24 mouse cellular contexts compared by ENCODE assay signal in the genomic region with DNA sequence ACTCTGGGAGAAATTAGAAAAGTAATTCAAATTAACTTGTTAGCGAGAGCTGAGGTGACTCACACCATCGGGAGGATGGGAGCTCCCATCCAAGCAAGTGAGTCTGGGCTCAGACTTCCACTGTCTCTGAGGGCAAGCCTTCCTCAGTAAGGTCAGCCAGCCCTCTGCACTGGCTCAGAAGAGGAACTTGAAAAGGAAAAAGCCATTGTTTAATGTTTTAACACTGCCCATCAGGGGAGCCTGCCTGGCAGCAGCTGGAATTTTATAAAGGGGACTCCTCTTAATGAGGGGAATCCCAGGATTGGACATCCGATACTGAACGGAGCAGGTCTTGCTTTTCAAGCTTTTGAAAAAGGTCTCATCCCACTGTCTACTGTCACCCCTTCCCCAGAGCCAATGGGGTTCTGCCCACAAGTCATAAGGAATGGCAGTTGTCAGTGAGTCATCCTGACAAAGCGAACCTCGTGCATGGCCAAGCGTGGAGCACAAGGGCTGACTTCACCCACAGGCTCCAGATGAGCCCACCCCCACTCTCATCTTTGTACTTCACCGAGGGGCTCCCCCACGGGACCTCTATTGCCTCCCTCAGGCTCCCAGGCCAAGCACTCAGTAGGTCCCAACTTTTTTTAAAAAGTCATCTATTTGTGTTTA. TPM values are rescaled to one million over a fixed set of nuclear protein-coding genes. Genes with fewer than 3 reads are reported as not detected.
DNase-seq lines count a peak whose midpoint lies in the region; ATAC-seq and TF ChIP-seq lines count a peak whose summit lies in the region.
"Had no signal": no experiment of that assay in that cellular context is flagged by ENCODE, and none has a peak within 500 bp of the region (broad histone marks: within the 10 kb centered on the region; RNA-seq: fewer than 3 reads in every experiment).

No protein-coding gene starts in this region.

- CTCF ChIA-PET in Patski (lab: Charles Lee), result interaction anchor here (1.6 kb wide), 1 partner anchor 12 kb away, joined by 3 read pairs; no protein-coding TSS in a partner anchor

- peak overlapping the region; percentile 80 for H3K4me2 ChIP-seq in myocyte (ENCODE audit: low read depth)
- H3K4me2 ChIP-seq in hindbrain, embryonic 13.5 days, result no peak overlapping the region
- H3K4me2 ChIP-seq: forebrain, embryonic 13.5 days; heart, embryonic 13.5 days; hindbrain, embryonic 15.5 days; limb, embryonic 13.5 days; liver, embryonic 12.5 days; midbrain, embryonic 11.5 days; neural tube, embryonic 15.5 days; stomach, embryonic 15.5 days had no signal

- H3K4me1 ChIP-seq in hindbrain, embryonic 13.5 days (replicated peaks), result no peaks in the 10 kb centered on the region
- H3K4me1 ChIP-seq: forebrain, embryonic 13.5 days; hindbrain, embryonic 15.5 days; limb, embryonic 13.5 days; liver, embryonic 12.5 days; neural tube, embryonic 15.5 days; stomach, embryonic 15.5 days had no signal

- H3K36me3 ChIP-seq in C2C12 (ENCODE audit: control insufficient read depth, insufficient read depth) (no peaks in the 10 kb centered on the region), myocyte (ENCODE audit: control insufficient read depth, insufficient read depth) (no peaks in the 10 kb centered on the region)
- no peaks in the 10 kb centered on the region for H3K36me3 ChIP-seq in hindbrain, embryonic 13.5 days
- H3K36me3 ChIP-seq: G1E; heart, embryonic 13.5 days; hindbrain, embryonic 15.5 days; limb, embryonic 13.5 days; liver, embryonic 12.5 days; neural tube, embryonic 15.5 days; stomach, embryonic 15.5 days had no signal

- ATAC-seq in Patski, result peak; percentile 52
- no peak for ATAC-seq in hindbrain, embryonic 13.5 days (ENCODE audit: low FRiP score)
- ATAC-seq: forebrain, embryonic 13.5 days; liver, embryonic 12.5 days had no signal

- no peak for TF ChIP-seq CTCF in C2C12 (IDR thresholded peaks at IDR 0.05; ENCODE audit: control insufficient read depth, insufficient read depth, insufficient read length)
- no peak for TF ChIP-seq CTCF in Patski (IDR thresholded peaks at IDR 0.05)

- no peak overlapping the region for H3K9ac ChIP-seq in hindbrain, embryonic 13.5 days
- H3K9ac ChIP-seq: forebrain, embryonic 13.5 days; heart, embryonic 13.5 days; hindbrain, embryonic 15.5 days; limb, embryonic 13.5 days; liver, embryonic 12.5 days; neural tube, embryonic 15.5 days; stomach, embryonic 15.5 days had no signal

- WGBS in hindbrain, embryonic 13.5 days, result 61% methylated on average over 9 of the region's 9 CpGs

- H3K79me2 ChIP-seq in C2C12 (ENCODE audit: control insufficient read depth, insufficient read depth) (no peaks in the 10 kb centered on the region), myocyte (ENCODE audit: control insufficient read depth, insufficient read depth) (no peaks in the 10 kb centered on the region)

- DNase-seq in heart, adult 11 months, result peak; percentile 90
- no peak for DNase-seq in heart, postnatal 4 days
- DNase-seq in Patski (ENCODE audit: low read depth, low spot score), result peak; percentile 49
- DNase-seq in kidney, postnatal 36 days, result no peak
- DNase-seq: cerebellum, adult 9-11 months; gastrocnemius, postnatal 10 days; kidney, adult 9 months; kidney, postnatal 25 days; layer of hippocampus, postnatal 36 days; lung, adult 18-20 months; lung, postnatal 10 days; thymus, postnatal 36 days had no signal

- H3ac ChIP-seq in C2C12 (ENCODE audit: control insufficient read depth, insufficient read length, low read depth) (no peak overlapping the region), myocyte (ENCODE audit: control insufficient read depth, insufficient read length) (no peak overlapping the region)

- POLR2A ChIA-PET in Patski (lab: Charles Lee), result no interaction called here

- no peak overlapping the region for H3K4me3 ChIP-seq in C2C12 (ENCODE audit: insufficient read depth, poor library complexity, severe bottlenecking)
- no peak overlapping the region for H3K4me3 ChIP-seq in myocyte
- no peak overlapping the region for H3K4me3 ChIP-seq in hindbrain, embryonic 13.5 days
- H3K4me3 ChIP-seq: forebrain, embryonic 13.5 days; heart, embryonic 13.5 days; hindbrain, embryonic 15.5 days; limb, embryonic 13.5 days; liver, embryonic 12.5 days; neural tube, embryonic 15.5 days; stomach, embryonic 15.5 days had no signal

- no peak overlapping the region for H3K27ac ChIP-seq in hindbrain, embryonic 13.5 days
- H3K27ac ChIP-seq: forebrain, embryonic 13.5 days; heart, embryonic 13.5 days; hindbrain, embryonic 15.5 days; limb, embryonic 13.5 days; liver, embryonic 12.5 days; neural tube, embryonic 15.5 days; stomach, embryonic 15.5 days had no signal

- no peaks in the 10 kb centered on the region for H3K9me3 ChIP-seq in hindbrain, embryonic 13.5 days
- H3K9me3 ChIP-seq: forebrain, embryonic 13.5 days; G1E; heart, embryonic 13.5 days; hindbrain, embryonic 15.5 days; limb, embryonic 13.5 days; liver, embryonic 12.5 days; neural tube, embryonic 15.5 days; stomach, embryonic 15.5 days had no signal

- no peak for TF ChIP-seq POLR2A in myocyte (IDR thresholded peaks at IDR 0.05; ENCODE audit: insufficient read length, low read depth)

- H3K27me3 ChIP-seq in C2C12 (ENCODE audit: control insufficient read depth, insufficient read depth, insufficient read length) (no peaks in the 10 kb centered on the region), Patski (no peaks in the 10 kb centered on the region), myocyte (ENCODE audit: control insufficient read depth, insufficient read depth, insufficient read length) (no peaks in the 10 kb centered on the region)
- no peaks in the 10 kb centered on the region for H3K27me3 ChIP-seq in hindbrain, embryonic 13.5 days
- H3K27me3 ChIP-seq: forebrain, embryonic 13.5 days; hindbrain, embryonic 15.5 days; liver, embryonic 12.5 days; neural tube, embryonic 15.5 days; stomach, embryonic 15.5 days had no signal

- no peaks in the 10 kb centered on the region for H3K79me3 ChIP-seq in C2C12 (ENCODE audit: low read depth)

- in situ Hi-C loops in Patski (cut with MboI; ENCODE audit: low pct_unique_long_range_greater_than_20kb), result no loop called here

TF ChIP-seq in C2C12, 6 proteins besides CTCF, POLR2A, EP300 and RAD21:
- TF ChIP-seq MYOD1 (IDR thresholded peaks at IDR 0.05; ENCODE audit: control insufficient read depth, insufficient read length, low read depth), result peak; percentile 60
- TF ChIP-seq CEBPB (IDR thresholded peaks at IDR 0.05; ENCODE audit: low read depth), result no peak
- peak; percentile 94 for TF ChIP-seq MAX (IDR thresholded peaks at IDR 0.05)
- no peak for TF ChIP-seq MYOG (IDR thresholded peaks at IDR 0.05; ENCODE audit: control insufficient read depth, extremely low read depth, insufficient read length)
- no peak for TF ChIP-seq USF1 (IDR thresholded peaks at IDR 0.05; ENCODE audit: low read depth)
- peak; percentile 22 for TF ChIP-seq FOSL1 (IDR thresholded peaks at IDR 0.05; ENCODE audit: insufficient read depth, low read length, poor library complexity, severe bottlenecking)

TF ChIP-seq in myocyte, 11 proteins besides CTCF, POLR2A, EP300 and RAD21:
- TF ChIP-seq MYOD1 (IDR thresholded peaks at IDR 0.05; ENCODE audit: control insufficient read depth in 1 of 3, insufficient read length in 2 of 3, low read depth in 2 of 3) (peak in 1 of 3 experiments; percentile 53), USF1 (IDR thresholded peaks at IDR 0.05; ENCODE audit: low read depth) (no peak), MYOG (IDR thresholded peaks at IDR 0.05; ENCODE audit: control insufficient read depth in 1 of 3, insufficient read depth in 1 of 3, insufficient read length in 2 of 3, low read depth in 2 of 3) (peak in 1 of 3 experiments; percentile 69)

RNA-seq across cellular contexts. Expression of gene Pik3r6, which starts 34.7 kb away (rescaled TPM):
- total RNA-seq in heart, postnatal 4 days (2021), result 1 to 10 TPM; 5.0 to 6.1 TPM
- polyA plus RNA-seq in C2C12 (2012; fragmentation: generic; extraction: Trizol) (not detected), Patski (2021) (1.5 TPM), myocyte (2012; fragmentation: generic; extraction: Trizol) (0.05 TPM)
- polyA plus RNA-seq in hindbrain, embryonic 13.5 days (2015; fragmentation: Nextera tagmentation; extraction: Ambion mirVana), result 1.6 and 2.7 TPM in 2 replicates

RNA-seq across cellular contexts. Expression of gene Pik3r5, which starts 36.2 kb away (rescaled TPM):
- total RNA-seq in heart, postnatal 4 days (2021), result 1 to 10 TPM; 1.2 TPM
- polyA plus RNA-seq in C2C12 (2012; fragmentation: generic; extraction: Trizol) (0.89 TPM), Patski (2021) (5.7 TPM), myocyte (2012; fragmentation: generic; extraction: Trizol) (0.22 TPM)
- polyA plus RNA-seq in hindbrain, embryonic 13.5 days (2015; fragmentation: Nextera tagmentation; extraction: Ambion mirVana), result 0.62 and 0.97 TPM in 2 replicates

Comparison
In these comparisons a context has a peak if more than half of its experiments do, and no peak if none do; other contexts are left out.
1. DNase-seq: peak in heart, adult 11 months (single experiment) and Patski (single experiment); none in heart, postnatal 4 days (single experiment) and kidney, postnatal 36 days (0 of 2).